Mouse (Mus musculus) left cerebral cortex, adult 11 months (tissue): ENCODE data around the gene Kcnj11.

Source experiments
- DNase-seq: peaks from one replicate; pipeline ENCODE4 v3.0.0; 2022; ENCODE audit warnings: low spot score

Kcnj11 gene

GRCm38 (mm10) chr7:46047873-46048562, 52.5 kb downstream of the Kcnj11 start:
- DNase-seq, result no peak

GRCm38 (mm10) chr7:46045882-46046281, 54.7 kb downstream of the Kcnj11 start:
- DNase-seq, result no peak

- no peak for DNase-seq
Measured at GRCm38 (mm10) chr7:46044106-46044505, 56.5 kb downstream of the Kcnj11 start.
